8 mouse cellular contexts compared by ENCODE assay signal in the genomic region with DNA sequence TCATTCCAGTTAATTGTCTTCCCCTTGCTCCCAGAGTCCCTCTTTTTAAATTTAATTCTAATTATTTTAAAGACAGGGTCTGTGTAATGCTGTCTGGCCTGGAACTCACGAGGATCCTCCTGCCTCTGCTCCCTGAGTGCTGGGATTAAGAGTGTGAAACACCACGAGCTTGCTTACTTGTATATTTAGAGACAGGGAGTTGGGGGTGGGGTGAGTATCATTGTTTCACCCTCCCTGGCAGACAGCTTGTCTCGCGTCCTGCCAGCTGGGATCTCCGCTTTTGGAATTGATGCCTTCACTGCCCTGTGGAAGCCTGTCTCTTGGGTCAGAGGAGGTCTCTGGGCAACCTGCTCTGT. TPM values are rescaled to one million over a fixed set of nuclear protein-coding genes. Genes with fewer than 3 reads are reported as not detected.
DNase-seq lines count a peak whose midpoint lies in the region; ATAC-seq lines count a peak whose summit lies in the region.

No protein-coding gene starts in this region.

- 51% methylated on average over 5 of the region's 5 CpGs for whole genome bisulfite sequencing in forebrain, embryonic 10.5 days
- WGBS in limb, embryonic 13.5 days: 50% methylated on average over 5 of the region's 5 CpGs
- 46% methylated on average over 5 of the region's 5 CpGs for WGBS in midbrain, embryonic 15.5 days

- peaks cover 20% of the 10 kb centered on the region for H3K4me1 ChIP-seq in forebrain, embryonic 10.5 days
- H3K4me1 ChIP-seq in limb, embryonic 13.5 days: no peaks in the 10 kb centered on the region
- no peaks in the 10 kb centered on the region for H3K4me1 ChIP-seq in midbrain, embryonic 15.5 days

- no peak overlapping the region for H3K9ac ChIP-seq in limb, embryonic 13.5 days
- H3K9ac ChIP-seq in midbrain, embryonic 15.5 days: peak overlapping the region; percentile 74; the same call in 1 of the 2 replicates

- DNase-seq in adrenal gland, adult 2 months: peak; percentile 21
- DNase-seq in adrenal gland, postnatal 25 days: no peak
- DNase-seq in left cerebral cortex, adult 11 months (ENCODE audit: low spot score): peak; percentile 18
- DNase-seq in left cerebral cortex, postnatal 36 days (ENCODE audit: low spot score in 2 of 2): no peak
- no peak for DNase-seq in forebrain, embryonic 10.5 days (ENCODE audit: extremely low spot score, low spot score)
- no peak for DNase-seq in spleen, postnatal 10 days (ENCODE audit: low spot score in 2 of 2)

- peak overlapping the region; percentile 98 for H3K27ac ChIP-seq in forebrain, embryonic 10.5 days
- no peak overlapping the region for H3K27ac ChIP-seq in limb, embryonic 13.5 days
- H3K27ac ChIP-seq in midbrain, embryonic 15.5 days: peak overlapping the region; percentile 88

- H3K4me2 ChIP-seq in limb, embryonic 13.5 days (replicated peaks): peak overlapping the region; percentile 73
- H3K4me2 ChIP-seq in midbrain, embryonic 15.5 days: peak overlapping the region; percentile 73

- intact Hi-C loops in left cerebral cortex, postnatal 36 days (cut with DNase I): loop anchor here (10.0 kb wide), 1 partner anchor 177 kb away; a partner anchor contains a TSS

- H3K36me3 ChIP-seq in forebrain, embryonic 10.5 days (replicated peaks): peaks cover 26% of the 10 kb centered on the region
- H3K36me3 ChIP-seq in limb, embryonic 13.5 days: peaks cover 13% of the 10 kb centered on the region
- no peaks in the 10 kb centered on the region for H3K36me3 ChIP-seq in midbrain, embryonic 15.5 days (replicated peaks)

- H3K4me3 ChIP-seq in forebrain, embryonic 10.5 days: peak overlapping the region; percentile 98
- peak overlapping the region; percentile 78 for H3K4me3 ChIP-seq in limb, embryonic 13.5 days
- H3K4me3 ChIP-seq in midbrain, embryonic 15.5 days: peak overlapping the region; percentile 70

- ATAC-seq in limb, embryonic 13.5 days (ENCODE audit: low FRiP score, low read depth): peak; percentile 12
- ATAC-seq in midbrain, embryonic 15.5 days (replicated peaks): no peak; the same call in none of the 2 replicates

- H3K27me3 ChIP-seq in forebrain, embryonic 10.5 days (ENCODE audit: poor library complexity, severe bottlenecking): no peaks in the 10 kb centered on the region
- H3K27me3 ChIP-seq in limb, embryonic 13.5 days: no peaks in the 10 kb centered on the region
- H3K27me3 ChIP-seq in midbrain, embryonic 15.5 days (replicated peaks): no peaks in the 10 kb centered on the region

- H3K9me3 ChIP-seq in forebrain, embryonic 10.5 days: no peaks in the 10 kb centered on the region
- no peaks in the 10 kb centered on the region for H3K9me3 ChIP-seq in limb, embryonic 13.5 days
- no peaks in the 10 kb centered on the region for H3K9me3 ChIP-seq in midbrain, embryonic 15.5 days

RNA-seq across cellular contexts. Expression of a gene that starts 0.3 kb away (rescaled TPM):
- 10 to 100 TPM; 81.7 to 98.0 TPM for total RNA-seq in adrenal gland, adult 2 months (2021)
- 10.4 and 12.8 TPM in 2 replicates for polyA plus RNA-seq in adrenal gland, adult 2 months (2012; rRNA removed)
- total RNA-seq in adrenal gland, postnatal 25 days (2021): 86.9 and 105 TPM in 2 replicates
- total RNA-seq in left cerebral cortex, postnatal 36 days (2021): 10 to 100 TPM; 50.2 to 50.3 TPM
- 186 and 191 TPM in 2 replicates for polyA plus RNA-seq in forebrain, embryonic 10.5 days (2016; fragmentation: Nextera tagmentation; extraction: Ambion mirVana)
- polyA plus RNA-seq in limb, embryonic 13.5 days (2015; fragmentation: Nextera tagmentation; extraction: Ambion mirVana): 138 and 142 TPM in 2 replicates
- polyA plus RNA-seq in midbrain, embryonic 15.5 days (2015; fragmentation: Nextera tagmentation; extraction: Ambion mirVana): 105 and 106 TPM in 2 replicates

RNA-seq across cellular contexts. Expression of a gene that starts 58.0 kb away (rescaled TPM):
- 10 to 100 TPM; 15.7 to 17.6 TPM for total RNA-seq in adrenal gland, adult 2 months (2021)
- polyA plus RNA-seq in adrenal gland, adult 2 months (2012; rRNA removed): 4.0 and 4.3 TPM in 2 replicates
- 42.8 and 44.0 TPM in 2 replicates for total RNA-seq in adrenal gland, postnatal 25 days (2021)
- total RNA-seq in left cerebral cortex, postnatal 36 days (2021): 1 to 10 TPM; 5.3 to 6.2 TPM
- 378 and 390 TPM in 2 replicates for polyA plus RNA-seq in forebrain, embryonic 10.5 days (2016; fragmentation: Nextera tagmentation; extraction: Ambion mirVana)
- 225 and 231 TPM in 2 replicates for polyA plus RNA-seq in limb, embryonic 13.5 days (2015; fragmentation: Nextera tagmentation; extraction: Ambion mirVana)
- polyA plus RNA-seq in midbrain, embryonic 15.5 days (2015; fragmentation: Nextera tagmentation; extraction: Ambion mirVana): 52.6 and 59.2 TPM in 2 replicates

Comparison
In these comparisons a context has a peak if more than half of its experiments do, and no peak if none do; other contexts are left out.
1. DNase-seq: peak in adrenal gland, adult 2 months (single experiment) and left cerebral cortex, adult 11 months (single experiment); none in adrenal gland, postnatal 25 days (single experiment), left cerebral cortex, postnatal 36 days (0 of 2), forebrain, embryonic 10.5 days (single experiment) and spleen, postnatal 10 days (0 of 2).
2. RNA of a gene that starts 58.0 kb away (polyA plus RNA-seq): 378 to 390 TPM in forebrain, embryonic 10.5 days, 225 to 231 TPM in limb, embryonic 13.5 days and 52.6 to 59.2 TPM in midbrain, embryonic 15.5 days; 4.0 to 4.3 TPM in adrenal gland, adult 2 months; every median in the first group is over 10 times any median in the second.
3. Peak in every context shown above with its lines, with median percentiles within 50 percentile points of each other: H3K4me3 ChIP-seq.